17 mouse cellular contexts compared by ENCODE assay signal in genomic region chr10:23450997-23451396, GRCm38 (mm10).
DNase-seq lines count a peak whose midpoint lies in the region; ATAC-seq and TF ChIP-seq lines count a peak whose summit lies in the region.
"Had no signal": no experiment of that assay in that cellular context is flagged by ENCODE, and none has a peak within 500 bp of the region (broad histone marks: within the 10 kb centered on the region; RNA-seq: fewer than 3 reads in every experiment).

No protein-coding gene starts in this region.

- TF ChIP-seq POLR2A in thymus, adult 2 months (IDR thresholded peaks at IDR 0.05; ENCODE audit: control insufficient read depth, extremely low read depth, insufficient read depth, low read length, poor library complexity) = no peak
- TF ChIP-seq POLR2A in MEL (IDR thresholded peaks at IDR 0.05; ENCODE audit: control insufficient read depth in 1 of 2, insufficient read depth in 1 of 2, low read depth in 1 of 2, low read length in 2 of 2, poor library complexity in 1 of 2) (no peak), myocyte (IDR thresholded peaks at IDR 0.05; ENCODE audit: insufficient read length, low read depth) (no peak)

- H3K36me3 ChIP-seq in kidney, embryonic 15.5 days = no peaks in the 10 kb centered on the region
- H3K36me3 ChIP-seq in thymus, adult 2 months (ENCODE audit: control insufficient read depth, insufficient read depth, low read length) = no peaks in the 10 kb centered on the region
- no peaks in the 10 kb centered on the region for H3K36me3 ChIP-seq in MEL (ENCODE audit: control insufficient read depth in 1 of 2, insufficient read depth in 2 of 2, low read length in 2 of 2)
- no peaks in the 10 kb centered on the region for H3K36me3 ChIP-seq in myocyte (ENCODE audit: control insufficient read depth, insufficient read depth)
- H3K36me3 ChIP-seq: forebrain, embryonic 10.5 days; heart, embryonic 13.5 days; hindbrain, embryonic 12.5 days; neural tube, embryonic 13.5 days had no signal

- WGBS in kidney, embryonic 15.5 days = 88% methylated on average over 3 of the region's 3 CpGs
- 90% methylated on average over 3 of the region's 3 CpGs for WGBS in thymus, adult 2 months

- no peak overlapping the region for H3K4me3 ChIP-seq in kidney, embryonic 15.5 days (replicated peaks)
- H3K4me3 ChIP-seq in thymus, adult 2 months (ENCODE audit: control insufficient read depth, insufficient read depth, low read length) = no peak overlapping the region
- H3K4me3 ChIP-seq in MEL (ENCODE audit: control insufficient read depth in 1 of 2, insufficient read depth in 1 of 2, low read depth in 2 of 2, low read length in 2 of 2) (no peak overlapping the region), myocyte (peak overlapping the region; percentile 15)
- H3K4me3 ChIP-seq: forebrain, embryonic 10.5 days; heart, embryonic 13.5 days; hindbrain, embryonic 12.5 days; neural tube, embryonic 13.5 days had no signal

- TF ChIP-seq RAD21 in MEL (IDR thresholded peaks at IDR 0.05; ENCODE audit: low read depth, low read length) = peak; percentile 26; the same call in 1 of the 2 replicates

- H3K4me2 ChIP-seq in kidney, embryonic 15.5 days = no peak overlapping the region
- H3K4me2 ChIP-seq in myocyte (ENCODE audit: low read depth) = peak overlapping the region; percentile 99
- H3K4me2 ChIP-seq: hindbrain, embryonic 12.5 days had no signal

- H3ac ChIP-seq in myocyte (ENCODE audit: control insufficient read depth, insufficient read length) = no peak overlapping the region

- no peaks in the 10 kb centered on the region for H3K79me2 ChIP-seq in MEL (ENCODE audit: control insufficient read depth, insufficient read depth, low read length, poor library complexity)
- H3K79me2 ChIP-seq in myocyte (ENCODE audit: control insufficient read depth, insufficient read depth) = no peaks in the 10 kb centered on the region

- TF ChIP-seq EP300 in MEL (IDR thresholded peaks at IDR 0.05; ENCODE audit: low read depth in 1 of 2, low read length in 2 of 2) = no peak

- no peak overlapping the region for H3K27ac ChIP-seq in kidney, embryonic 15.5 days
- no peak overlapping the region for H3K27ac ChIP-seq in thymus, adult 2 months (ENCODE audit: control insufficient read depth, insufficient read depth, low read length)
- no peak overlapping the region for H3K27ac ChIP-seq in MEL (ENCODE audit: control insufficient read depth, low read depth, low read length)
- H3K27ac ChIP-seq: forebrain, embryonic 10.5 days; heart, embryonic 13.5 days; macrophage; neural tube, embryonic 13.5 days had no signal

- DNase-seq in kidney, postnatal 10 days = peak; percentile 9
- DNase-seq in thymus, adult 2 months = peak; percentile 1
- no peak for DNase-seq in thymus, postnatal 0 days (ENCODE audit: low spot score)
- DNase-seq in MEL (ENCODE audit: low read depth, low spot score) = peak; percentile 9
- no peak for DNase-seq in heart, postnatal 4 days
- DNase-seq in ovary, postnatal 36 days (ENCODE audit: low spot score) = no peak
- DNase-seq: cerebellum, adult 8-10 months; kidney, adult 18-20 months; right cerebral cortex, adult 18-20 months had no signal

- TF ChIP-seq CTCF in thymus, adult 2 months (IDR thresholded peaks at IDR 0.05; ENCODE audit: borderline replicate concordance, control insufficient read depth, extremely low read depth, insufficient read depth, low read length, poor library complexity) = no peak
- TF ChIP-seq CTCF in MEL (IDR thresholded peaks at IDR 0.05 in 2 of 3, conservative IDR thresholded peaks at IDR 0.05 in 1 of 3; ENCODE audit: control insufficient read depth in 1 of 3, insufficient read depth in 1 of 3, low read depth in 2 of 3, low read length in 3 of 3, poor library complexity in 1 of 3, severe bottlenecking in 1 of 3) = peak; percentile 20 to 45 (median 26); a peak in 4 of 6 replicates

- H3K4me1 ChIP-seq in kidney, embryonic 15.5 days = peaks cover 21% of the 10 kb centered on the region
- H3K4me1 ChIP-seq in thymus, adult 2 months (replicated peaks; ENCODE audit: control insufficient read depth, insufficient read depth, low read length) = no peaks in the 10 kb centered on the region
- H3K4me1 ChIP-seq in MEL (ENCODE audit: control insufficient read depth in 1 of 2, insufficient read depth in 2 of 2, low read length in 2 of 2) = no peaks in the 10 kb centered on the region
- H3K4me1 ChIP-seq: heart, embryonic 13.5 days had no signal

- no peak for ATAC-seq in kidney, embryonic 15.5 days (replicated peaks; ENCODE audit: low FRiP score)
- ATAC-seq: midbrain, embryonic 16.5 days had no signal

- no peaks in the 10 kb centered on the region for H3K27me3 ChIP-seq in kidney, embryonic 15.5 days
- H3K27me3 ChIP-seq in thymus, adult 2 months (ENCODE audit: control insufficient read depth, insufficient read depth, low read length) = no peaks in the 10 kb centered on the region
- H3K27me3 ChIP-seq in MEL (ENCODE audit: control insufficient read depth in 1 of 2, insufficient read depth in 2 of 2, low read length in 2 of 2) = no peaks in the 10 kb centered on the region
- H3K27me3 ChIP-seq in myocyte (ENCODE audit: control insufficient read depth, insufficient read depth, insufficient read length) = no peaks in the 10 kb centered on the region
- H3K27me3 ChIP-seq: heart, embryonic 13.5 days; hindbrain, embryonic 12.5 days; neural tube, embryonic 13.5 days had no signal

- H3K9ac ChIP-seq in kidney, embryonic 15.5 days = no peak overlapping the region
- H3K9ac ChIP-seq in MEL (ENCODE audit: control insufficient read depth, low read depth, low read length, poor library complexity, severe bottlenecking) = no peak overlapping the region
- H3K9ac ChIP-seq: heart, embryonic 13.5 days; hindbrain, embryonic 12.5 days; neural tube, embryonic 13.5 days had no signal

- H3K9me3 ChIP-seq in kidney, embryonic 15.5 days (replicated peaks) = no peaks in the 10 kb centered on the region
- H3K9me3 ChIP-seq in MEL (replicated peaks; ENCODE audit: insufficient read depth, low read length) = no peaks in the 10 kb centered on the region
- H3K9me3 ChIP-seq: forebrain, embryonic 10.5 days; heart, embryonic 13.5 days; hindbrain, embryonic 12.5 days; neural tube, embryonic 13.5 days had no signal

TF ChIP-seq in MEL, 35 proteins besides CTCF, POLR2A, EP300 and RAD21:
- TF ChIP-seq HCFC1 (IDR thresholded peaks at IDR 0.05; ENCODE audit: low read depth, low read length) = no peak
- peak; percentile 52 for TF ChIP-seq SMC3 (IDR thresholded peaks at IDR 0.05; ENCODE audit: low read depth, low read length)
- TF ChIP-seq CHD2 (IDR thresholded peaks at IDR 0.05; ENCODE audit: low read length) = no peak
- TF ChIP-seq ZC3H11A (IDR thresholded peaks at IDR 0.05; ENCODE audit: low read depth, low read length) = peak; percentile 18; the same call in 1 of the 2 replicates
- no peak for TF ChIP-seq NELFE (IDR thresholded peaks at IDR 0.05; ENCODE audit: low read depth, low read length)
- no peak for TF ChIP-seq TBP (IDR thresholded peaks at IDR 0.05; ENCODE audit: low read depth, low read length)
- no peak for TF ChIP-seq KAT2A (conservative IDR thresholded peaks at IDR 0.05; ENCODE audit: low read depth, low read length)

TF ChIP-seq in myocyte, 11 proteins besides CTCF, POLR2A, EP300 and RAD21:
- no peak for TF ChIP-seq MYOG (IDR thresholded peaks at IDR 0.05; ENCODE audit: control insufficient read depth in 1 of 3, insufficient read depth in 1 of 3, insufficient read length in 2 of 3, low read depth in 2 of 3)
- no peak for TF ChIP-seq MYOD1 (IDR thresholded peaks at IDR 0.05; ENCODE audit: control insufficient read depth in 1 of 3, insufficient read length in 2 of 3, low read depth in 2 of 3)
- TF ChIP-seq REST (IDR thresholded peaks at IDR 0.05; ENCODE audit: insufficient read depth, insufficient read length) = no peak
- TF ChIP-seq CEBPB (IDR thresholded peaks at IDR 0.05; ENCODE audit: insufficient read depth, poor library complexity, severe bottlenecking) = no peak
- TF ChIP-seq SRF (IDR thresholded peaks at IDR 0.05; ENCODE audit: control insufficient read depth, insufficient read length, low read depth) = no peak
- TF ChIP-seq MAX (IDR thresholded peaks at IDR 0.05; ENCODE audit: low read depth) = no peak
- no peak for TF ChIP-seq POLR2AphosphoS2 (IDR thresholded peaks at IDR 0.05; ENCODE audit: insufficient read length, low read depth)
- TF ChIP-seq TCF12 (IDR thresholded peaks at IDR 0.05; ENCODE audit: insufficient read depth, poor library complexity, severe bottlenecking) = no peak
- TF ChIP-seq USF1 (IDR thresholded peaks at IDR 0.05; ENCODE audit: low read depth) = no peak
- no peak for TF ChIP-seq TCF3 (IDR thresholded peaks at IDR 0.05; ENCODE audit: insufficient read length, low read depth)
- TF ChIP-seq E2F4 (IDR thresholded peaks at IDR 0.05; ENCODE audit: insufficient read depth) = no peak
TF ChIP-seq in myocyte: peak in this region for 0.

Comparison
In these comparisons a context has a peak if more than half of its experiments do, and no peak if none do; other contexts are left out.
1. DNase-seq: peak in kidney, postnatal 10 days (single experiment), thymus, adult 2 months (single experiment) and MEL (single experiment); none in thymus, postnatal 0 days (single experiment), heart, postnatal 4 days (single experiment) and ovary, postnatal 36 days (single experiment).